Mouse (Mus musculus) MEL (cell line): Measurements from ENCODE around the gene D430041D05Rik. TPM values are rescaled to one million over a fixed set of nuclear protein-coding genes. Genes with fewer than 3 reads are reported as not detected.

Experiments used
- DNase-seq: peaks from one replicate; pipeline ENCODE4 v3.0.0; 2011; ENCODE audit warnings: low read depth, low spot score
- H3K27ac ChIP-seq: 2 replicates; pipeline ENCODE4 v1.5.1; 2012; ENCODE audit warnings: low read depth, mild to moderate bottlenecking, control low read depth, low read length, moderate library complexity; ENCODE audit not compliant: control insufficient read depth
- H3K27me3 ChIP-seq, 2 experiments: fragments of 150-350 bp in 1 of 2; sonication (generic) in 1 of 2; 2 replicates each; pipeline ENCODE4 v1.6.1; 2012; ENCODE audit warnings: low read length in 2 of 2, mild to moderate bottlenecking in 2 of 2, improper control_type of control experiment in 1 of 2, moderate library complexity in 1 of 2; ENCODE audit not compliant: insufficient read depth in 2 of 2, control insufficient read depth in 1 of 2
- H3K36me3 ChIP-seq, 2 experiments: 2 replicates each; pipeline ENCODE4 v1.6.1; 2012 to 2014; ENCODE audit warnings: low read length in 2 of 2, improper control_type of control experiment in 1 of 2, inconsistent platforms in 1 of 2, mild to moderate bottlenecking in 1 of 2; ENCODE audit not compliant: insufficient read depth in 2 of 2, control insufficient read depth in 1 of 2
- H3K4me1 ChIP-seq, 2 experiments: fragments of 150-350 bp in 1 of 2; sonication (generic) in 1 of 2; 2 replicates each; pipeline ENCODE4 v1.6.1; 2012; ENCODE audit warnings: low read length in 2 of 2, improper control_type of control experiment in 1 of 2, mild to moderate bottlenecking in 1 of 2; ENCODE audit not compliant: insufficient read depth in 2 of 2, control insufficient read depth in 1 of 2
- H3K4me3 ChIP-seq, 2 experiments: fragments of 150-350 bp in 1 of 2; sonication (generic) in 1 of 2; 2 replicates each; pipeline ENCODE4 v1.5.1; 2012; ENCODE audit warnings: low read depth in 2 of 2, low read length in 2 of 2, mild to moderate bottlenecking in 2 of 2, moderate library complexity in 2 of 2, control low read depth in 1 of 2, improper control_type of control experiment in 1 of 2; ENCODE audit not compliant: control insufficient read depth in 1 of 2, insufficient read depth in 1 of 2
- H3K79me2 ChIP-seq: 2 replicates; pipeline ENCODE4 v1.6.1; 2012; ENCODE audit warnings: mild to moderate bottlenecking, low read length, moderate library complexity; ENCODE audit not compliant: control insufficient read depth, poor library complexity, insufficient read depth
- H3K9ac ChIP-seq: 2 replicates; pipeline ENCODE4 v1.6.1; 2012; ENCODE audit warnings: low read depth, mild to moderate bottlenecking, control low read depth, low read length, moderate library complexity; ENCODE audit not compliant: control insufficient read depth, poor library complexity, severe bottlenecking
- H3K9me3 ChIP-seq: fragments of 150-350 bp; sonication (generic); replicated peaks from 2 replicates; pipeline ENCODE4 v1.6.1; 2012; ENCODE audit warnings: mild to moderate bottlenecking, low read length, improper control_type of control experiment, moderate library complexity; ENCODE audit not compliant: insufficient read depth
- BHLHE40 ChIP-seq: IDR thresholded peaks from 2 replicates; pipeline ENCODE4 v1.6.1; 2012; ENCODE audit warnings: low read depth, mild to moderate bottlenecking, inconsistent platforms, low read length, improper control_type of control experiment, borderline replicate concordance
- CHD2 ChIP-seq: IDR thresholded peaks from 2 replicates; pipeline ENCODE4 v1.6.1; 2011; ENCODE audit warnings: low read length, improper control_type of control experiment
- E2F4 ChIP-seq: IDR thresholded peaks from 2 replicates; pipeline ENCODE4 v1.6.1; 2011; ENCODE audit warnings: low read depth, low read length, improper control_type of control experiment, borderline replicate concordance
- ELF1 ChIP-seq: IDR thresholded peaks from 2 replicates; pipeline ENCODE4 v1.6.1; 2014; ENCODE audit warnings: low read depth, mild to moderate bottlenecking, inconsistent platforms, low read length, improper control_type of control experiment, moderate library complexity
- EP300 ChIP-seq, 2 experiments: IDR thresholded peaks; 2 replicates each; pipeline ENCODE4 v1.6.1; 2011; ENCODE audit warnings: improper control_type of control experiment in 2 of 2, low read length in 2 of 2, low read depth in 1 of 2, mild to moderate bottlenecking in 1 of 2
- ETS1 ChIP-seq: IDR thresholded peaks from 2 replicates; pipeline ENCODE4 v1.6.1; 2012; ENCODE audit warnings: low read depth, mild to moderate bottlenecking, inconsistent platforms, low read length, improper control_type of control experiment, moderate library complexity
- GATA1 ChIP-seq: IDR thresholded peaks from 2 replicates; pipeline ENCODE4 v1.6.1; 2011; ENCODE audit warnings: low read depth, low read length, improper control_type of control experiment
- HCFC1 ChIP-seq: IDR thresholded peaks from 2 replicates; pipeline ENCODE4 v1.6.1; 2012; ENCODE audit warnings: low read depth, mild to moderate bottlenecking, inconsistent platforms, low read length, improper control_type of control experiment, moderate library complexity
- MAFK ChIP-seq: IDR thresholded peaks from 2 replicates; pipeline ENCODE4 v1.6.1; 2011; ENCODE audit warnings: low read depth, mild to moderate bottlenecking, low read length, improper control_type of control experiment, borderline replicate concordance
- MAX ChIP-seq: IDR thresholded peaks from 2 replicates; pipeline ENCODE4 v1.6.1; 2011; ENCODE audit warnings: low read length, improper control_type of control experiment
- MEF2A ChIP-seq: IDR thresholded peaks from 2 replicates; pipeline ENCODE4 v1.6.1; 2014; ENCODE audit warnings: low read depth, mild to moderate bottlenecking, inconsistent platforms, low read length, improper control_type of control experiment; ENCODE audit not compliant: poor library complexity, insufficient replicate concordance, severe bottlenecking; ENCODE audit errors: extremely low read depth
- MYB ChIP-seq: IDR thresholded peaks from 2 replicates; pipeline ENCODE4 v1.6.1; 2011; ENCODE audit warnings: mild to moderate bottlenecking, low read depth, low read length, improper control_type of control experiment
- MYC ChIP-seq: IDR thresholded peaks from 2 replicates; pipeline ENCODE4 v1.6.1; 2011; ENCODE audit warnings: low read depth, mild to moderate bottlenecking, low read length, improper control_type of control experiment, moderate library complexity
- NELFE ChIP-seq: IDR thresholded peaks from 2 replicates; pipeline ENCODE4 v1.6.1; 2011; ENCODE audit warnings: low read depth, low read length, improper control_type of control experiment
- NRF1 ChIP-seq: IDR thresholded peaks from 2 replicates; pipeline ENCODE4 v1.6.1; 2014; ENCODE audit warnings: low read depth, mild to moderate bottlenecking, inconsistent platforms, low read length, improper control_type of control experiment, moderate library complexity; ENCODE audit not compliant: poor library complexity, insufficient read depth, severe bottlenecking
- POLR2A ChIP-seq, 2 experiments: IDR thresholded peaks; 2 replicates each; pipeline ENCODE4 v1.6.1; 2011 to 2012; ENCODE audit warnings: low read length in 2 of 2, mild to moderate bottlenecking in 2 of 2, control low read depth in 1 of 2, improper control_type of control experiment in 1 of 2, low read depth in 1 of 2, moderate library complexity in 1 of 2; ENCODE audit not compliant: control insufficient read depth in 1 of 2, insufficient read depth in 1 of 2, poor library complexity in 1 of 2
- POLR2AphosphoS5 ChIP-seq: IDR thresholded peaks from 2 replicates; pipeline ENCODE4 v1.6.1; 2012; ENCODE audit warnings: low read depth, borderline replicate concordance, mild to moderate bottlenecking, inconsistent platforms, low read length, moderate library complexity, mixed read lengths
- RAD21 ChIP-seq: IDR thresholded peaks from 2 replicates; pipeline ENCODE4 v1.6.1; 2011; ENCODE audit warnings: mild to moderate bottlenecking, low read depth, low read length, improper control_type of control experiment
- SMC3 ChIP-seq: IDR thresholded peaks from 2 replicates; pipeline ENCODE4 v1.6.1; 2011; ENCODE audit warnings: low read depth, low read length, improper control_type of control experiment
- TBP ChIP-seq: IDR thresholded peaks from 2 replicates; pipeline ENCODE4 v1.8.0; 2011; ENCODE audit warnings: low read depth, low read length, improper control_type of control experiment
- TCF12 ChIP-seq: IDR thresholded peaks from 2 replicates; pipeline ENCODE4 v1.6.1; 2014; ENCODE audit warnings: low read depth, mild to moderate bottlenecking, inconsistent platforms, low read length, improper control_type of control experiment, moderate library complexity
- UBTF ChIP-seq: IDR thresholded peaks from 2 replicates; pipeline ENCODE4 v1.6.1; 2012; ENCODE audit warnings: low read depth, mild to moderate bottlenecking, inconsistent platforms, low read length, improper control_type of control experiment, moderate library complexity, borderline replicate concordance; ENCODE audit not compliant: insufficient read depth
- USF1 ChIP-seq: IDR thresholded peaks from 2 replicates; pipeline ENCODE4 v1.6.1; 2014; ENCODE audit warnings: low read depth, mild to moderate bottlenecking, inconsistent platforms, low read length, improper control_type of control experiment, moderate library complexity
- USF2 ChIP-seq, 2 experiments: IDR thresholded peaks; 2 replicates each; pipeline ENCODE4 v1.6.1; 2011 to 2012; ENCODE audit warnings: improper control_type of control experiment in 2 of 2, low read length in 2 of 2, borderline replicate concordance in 1 of 2, inconsistent platforms in 1 of 2, low read depth in 1 of 2, mild to moderate bottlenecking in 1 of 2; ENCODE audit not compliant: insufficient read depth in 1 of 2
- ZC3H11A ChIP-seq: IDR thresholded peaks from 2 replicates; pipeline ENCODE4 v1.6.1; 2012; ENCODE audit warnings: low read depth, mild to moderate bottlenecking, inconsistent platforms, low read length, improper control_type of control experiment
- polyA plus RNA-seq, 2 experiments: library from polyadenylated mRNA; stranded (reverse) in 1 of 2; unstranded in 1 of 2; fragments of >175 nt in 1 of 2; fragments of >200 nt in 1 of 2; gene quantifications; 2 replicates each; pipeline versions ENCODE4 v1.2.1 to v1.2.4; 2012; ENCODE audit warnings: low replicate concordance in 2 of 2, low read depth in 1 of 2; ENCODE audit not compliant: insufficient read length in 2 of 2, insufficient read depth in 1 of 2, missing spikeins in 1 of 2
- total RNA-seq: library from RNA; depleted of rRNA; stranded (reverse); fragments of 300-350 nt; gene quantifications from 2 replicates; pipeline ENCODE4 v1.2.3, GENCODE M21; 2012

The D430041D05Rik gene
- total and polyA plus RNA-seq, 3 experiments: 0.46 to 1.1 TPM; not detected in 1

GRCm38 (mm10) chr2:104188859-104189258 is 222.0 kb downstream of the D430041D05Rik start:
- Histone ChIP-seq H3K4me3 (no peak overlapping the region), H3K36me3 (peaks cover 0 to 17% of the 10 kb centered on the region in 2 experiments; a peak in 2 of 4 replicates), H3K27ac (no peak overlapping the region), H3K27me3 (no peaks in the 10 kb centered on the region), H3K9me3 (no peaks in the 10 kb centered on the region), H3K9ac (no peak overlapping the region), H3K4me1 (peaks cover 13 to 22% of the 10 kb centered on the region in 2 experiments), H3K79me2 (no peaks in the 10 kb centered on the region; the same call in 1 of the 2 replicates)
- TF ChIP-seq NELFE: no peak
- no peak for TF ChIP-seq USF2 (IDR thresholded peaks at IDR 0.05; ENCODE audit: borderline replicate concordance in 1 of 2, insufficient read depth in 1 of 2, low read depth in 1 of 2, low read length in 2 of 2)
- TF ChIP-seq GATA1: no peak
- no peak for TF ChIP-seq ELF1
- no peak for TF ChIP-seq ETS1
- TF ChIP-seq TCF12: no peak
- no peak for TF ChIP-seq MEF2A
- TF ChIP-seq MYC: no peak
- no peak for DNase-seq

GRCm38 (mm10) chr2:104187073-104187472 is 223.7 kb downstream of the D430041D05Rik start:
- Histone ChIP-seq H3K4me1 (peaks cover 22 to 33% of the 10 kb centered on the region in 2 experiments), H3K79me2 (no peaks in the 10 kb centered on the region; the same call in 1 of the 2 replicates), H3K36me3 (peaks cover 0 to 28% of the 10 kb centered on the region in 2 experiments; a peak in 2 of 4 replicates), H3K4me3 (no peak overlapping the region), H3K9me3 (no peaks in the 10 kb centered on the region), H3K27me3 (no peaks in the 10 kb centered on the region), H3K9ac (no peak overlapping the region), H3K27ac (no peak overlapping the region)
- TF ChIP-seq USF1 (no peak), ZC3H11A (no peak), UBTF (no peak), SMC3 (no peak), MEF2A (no peak), E2F4 (no peak), BHLHE40 (no peak), HCFC1 (no peak), POLR2AphosphoS5 (no peak), TBP (no peak), MYC (no peak), NRF1 (no peak), RAD21 (no peak), EP300 (IDR thresholded peaks at IDR 0.05; ENCODE audit: low read depth in 1 of 2, low read length in 2 of 2) (no peak), MAFK (no peak), ELF1 (no peak), MYB (no peak), CHD2 (no peak), POLR2A (IDR thresholded peaks at IDR 0.05; ENCODE audit: control insufficient read depth in 1 of 2, insufficient read depth in 1 of 2, low read depth in 1 of 2, low read length in 2 of 2, poor library complexity in 1 of 2) (no peak), MAX (no peak)
- no peak for DNase-seq
